Mouse (Mus musculus): ENCODE results near the gene Gm44965. TPM values are rescaled to one million over a fixed set of nuclear protein-coding genes. Genes with fewer than 3 reads are reported as not detected.

Gene Gm44965
- not detected in 2 replicates for polyA plus RNA-seq (2015; fragmentation: Nextera tagmentation; extraction: Ambion mirVana)

GRCm38 (mm10) chr6:48593158-48594042 lies at the start of gene Gm44965, which contains the start of gene Repin1:
Gene Gm44965, plus strand, starts transcription at chr6:48593941.
Gene Repin1, plus strand, starts transcription at chr6:48593883.
- Histone ChIP-seq H3K9me3 (peaks cover 29% of the 10 kb centered on the region), H3K9ac (peak within 1 kb of the TSS; percentile 90), H3K27me3 (no peaks in the 10 kb centered on the region), H3K4me2 (peak within 1 kb of the TSS; percentile 86), H3K4me1 (replicated peaks) (peaks cover 22% of the 10 kb centered on the region), H3K4me3 (peak within 1 kb of the TSS; percentile 75), H3K27ac (replicated peaks) (peak within 1 kb of the TSS; percentile 95), H3K36me3 (peaks cover 33% of the 10 kb centered on the region)
- ATAC-seq (ENCODE audit: low read depth): peak; percentile 94
- WGBS: 4% methylated on average over 45 of the region's 45 CpGs

GRCm38 (mm10) chr6:48545251-48545650 lies 48.5 kb upstream of the Gm44965 start:
- Histone ChIP-seq H3K9me3 (no peaks in the 10 kb centered on the region), H3K27me3 (no peaks in the 10 kb centered on the region), H3K36me3 (peaks cover 25% of the 10 kb centered on the region), H3K4me1 (replicated peaks) (peaks cover 15% of the 10 kb centered on the region), H3K4me2 (no peak overlapping the region), H3K27ac (replicated peaks) (no peak overlapping the region), H3K9ac (no peak overlapping the region), H3K4me3 (no peak overlapping the region)
- no peak for ATAC-seq (ENCODE audit: low read depth)
- 86% methylated on average over 5 of the region's 5 CpGs for WGBS

DNA sequence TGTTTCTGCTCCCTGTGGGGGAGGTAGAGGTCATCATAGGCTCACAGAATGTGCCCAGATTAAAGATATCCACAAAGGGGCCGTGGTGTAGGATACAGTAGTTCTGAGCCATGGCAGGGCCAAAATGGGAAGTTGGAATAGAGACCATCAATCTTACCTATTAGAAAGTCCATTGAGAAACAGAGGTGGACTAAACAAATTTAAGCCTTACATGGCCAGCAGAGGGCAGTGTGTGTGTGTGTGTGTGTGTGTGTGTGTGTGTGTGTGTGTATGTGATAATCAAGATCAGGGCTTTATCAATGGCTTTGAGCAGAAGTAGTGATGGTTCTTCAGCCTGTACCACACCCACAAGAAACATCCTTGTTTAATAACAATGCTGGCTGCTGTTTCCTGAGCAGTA lies 47.5 kb upstream of the Gm44965 start:
- no peak overlapping the region for H3K4me2 ChIP-seq
- peaks cover 14% of the 10 kb centered on the region for H3K36me3 ChIP-seq
- no peak overlapping the region for H3K27ac ChIP-seq (replicated peaks)
- peaks cover 9% of the 10 kb centered on the region for H3K4me1 ChIP-seq (replicated peaks)
- no peak for ATAC-seq (ENCODE audit: low read depth)
- H3K27me3 ChIP-seq: no peaks in the 10 kb centered on the region
- no peak overlapping the region for H3K9ac ChIP-seq
- no peak overlapping the region for H3K4me3 ChIP-seq
- 60% methylated on average over 1 of the region's 1 CpGs for WGBS
- H3K9me3 ChIP-seq: no peaks in the 10 kb centered on the region

DNA sequence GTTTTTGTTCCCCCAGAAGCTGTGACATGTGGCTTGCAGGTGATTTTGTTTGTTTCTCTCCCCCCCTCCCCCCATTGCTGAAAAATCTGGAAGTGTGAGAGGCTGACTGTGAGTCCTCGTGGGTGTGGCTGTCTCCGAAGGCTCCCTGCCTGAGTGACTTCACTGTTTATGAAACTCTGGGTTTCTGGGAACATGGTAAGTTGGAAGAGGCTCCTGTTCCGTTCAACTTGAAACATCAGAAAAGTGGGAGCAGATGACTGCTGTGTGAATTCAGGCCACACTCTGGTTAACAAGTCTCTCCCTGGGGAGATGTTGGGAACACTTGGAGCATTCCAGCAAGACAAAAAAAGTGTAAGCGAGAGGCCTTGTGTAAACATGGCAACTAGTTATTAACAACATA lies 46.9 kb upstream of the Gm44965 start:
- no peak overlapping the region for H3K4me2 ChIP-seq
- no peak for ATAC-seq (ENCODE audit: low read depth)
- no peaks in the 10 kb centered on the region for H3K27me3 ChIP-seq
- H3K27ac ChIP-seq (replicated peaks): no peak overlapping the region
- no peak overlapping the region for H3K9ac ChIP-seq
- no peaks in the 10 kb centered on the region for H3K9me3 ChIP-seq
- 0 out of 2 replicates have a peak, but pooled peaks cover 3% of the 10 kb centered on the region for H3K4me1 ChIP-seq (replicated peaks)
- H3K4me3 ChIP-seq: no peak overlapping the region
- 71% methylated on average over 4 of the region's 4 CpGs for WGBS
- peaks cover 9% of the 10 kb centered on the region for H3K36me3 ChIP-seq

GRCm38 (mm10) chr6:48548314-48548713 lies 45.4 kb upstream of the Gm44965 start:
- H3K27me3 ChIP-seq: no peaks in the 10 kb centered on the region
- 92% methylated on average over 6 of the region's 6 CpGs for WGBS
- no peak overlapping the region for H3K9ac ChIP-seq
- no peak overlapping the region for H3K27ac ChIP-seq (replicated peaks)
- no peak for ATAC-seq (ENCODE audit: low read depth)
- no peaks in the 10 kb centered on the region for H3K36me3 ChIP-seq
- no peaks in the 10 kb centered on the region for H3K4me1 ChIP-seq (replicated peaks)
- no peak overlapping the region for H3K4me3 ChIP-seq
- no peak overlapping the region for H3K4me2 ChIP-seq
- H3K9me3 ChIP-seq: no peaks in the 10 kb centered on the region

DNA sequence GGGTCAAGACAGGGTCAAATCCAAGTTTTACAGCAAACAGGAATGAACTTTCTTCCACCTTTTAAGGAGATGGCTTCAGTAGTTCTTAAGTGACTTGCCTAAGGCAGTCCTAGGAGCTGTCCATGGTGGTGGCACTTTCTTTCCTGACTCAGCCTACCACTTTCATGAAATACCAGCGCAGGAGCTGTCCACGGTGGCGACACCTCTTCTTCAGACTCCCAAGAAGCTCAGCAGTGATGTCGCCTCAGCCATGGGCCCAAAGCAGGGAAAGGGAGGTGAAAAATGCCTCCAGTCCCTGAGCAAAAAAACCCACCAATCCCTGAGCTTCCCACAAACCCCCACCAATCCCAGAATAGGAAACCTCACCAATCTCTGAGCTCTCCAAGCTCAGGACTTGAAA lies 40.8 kb upstream of the Gm44965 start:
- no peak overlapping the region for H3K9ac ChIP-seq
- peaks cover 21% of the 10 kb centered on the region for H3K4me1 ChIP-seq (replicated peaks)
- no peak overlapping the region for H3K4me2 ChIP-seq
- no peak overlapping the region for H3K4me3 ChIP-seq
- no peaks in the 10 kb centered on the region for H3K27me3 ChIP-seq
- H3K36me3 ChIP-seq: peaks cover 13% of the 10 kb centered on the region
- no peaks in the 10 kb centered on the region for H3K9me3 ChIP-seq
- no peak for ATAC-seq (ENCODE audit: low read depth)
- WGBS: 69% methylated on average over 4 of the region's 4 CpGs
- H3K27ac ChIP-seq (replicated peaks): peak overlapping the region; percentile 96; the same call in 1 of the 2 replicates

DNA sequence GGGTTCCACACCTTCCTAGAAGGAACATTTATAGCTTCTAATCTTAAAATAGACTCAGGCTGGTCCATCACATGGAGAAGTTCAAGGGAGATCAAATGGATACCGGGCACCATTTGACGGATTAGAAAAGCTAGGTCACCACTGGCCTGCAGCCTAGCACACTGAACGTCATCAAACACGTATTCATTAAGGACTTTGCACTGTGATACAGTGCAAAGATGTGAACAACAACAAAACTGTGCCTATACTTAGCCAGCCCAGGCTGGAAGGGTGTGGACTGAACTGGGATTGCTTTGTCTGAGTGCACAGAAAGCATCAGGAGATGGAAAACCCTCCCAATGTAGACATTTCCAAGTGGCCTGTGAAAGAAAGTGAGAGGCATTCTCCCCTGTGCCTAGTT lies 39.9 kb upstream of the Gm44965 start:
- peaks cover 21% of the 10 kb centered on the region for H3K36me3 ChIP-seq
- peaks cover 21% of the 10 kb centered on the region for H3K4me1 ChIP-seq (replicated peaks)
- ATAC-seq (ENCODE audit: low read depth): 0 out of 2 replicates have a peak, but pooled peaks have one; percentile 22
- H3K4me2 ChIP-seq: peak overlapping the region; percentile 73
- no peaks in the 10 kb centered on the region for H3K9me3 ChIP-seq
- no peaks in the 10 kb centered on the region for H3K27me3 ChIP-seq
- H3K9ac ChIP-seq: peak overlapping the region; percentile 90
- peak overlapping the region; percentile 55 for H3K4me3 ChIP-seq
- H3K27ac ChIP-seq (replicated peaks): peak overlapping the region; percentile 96
- 75% methylated on average over 4 of the region's 4 CpGs for WGBS

DNA sequence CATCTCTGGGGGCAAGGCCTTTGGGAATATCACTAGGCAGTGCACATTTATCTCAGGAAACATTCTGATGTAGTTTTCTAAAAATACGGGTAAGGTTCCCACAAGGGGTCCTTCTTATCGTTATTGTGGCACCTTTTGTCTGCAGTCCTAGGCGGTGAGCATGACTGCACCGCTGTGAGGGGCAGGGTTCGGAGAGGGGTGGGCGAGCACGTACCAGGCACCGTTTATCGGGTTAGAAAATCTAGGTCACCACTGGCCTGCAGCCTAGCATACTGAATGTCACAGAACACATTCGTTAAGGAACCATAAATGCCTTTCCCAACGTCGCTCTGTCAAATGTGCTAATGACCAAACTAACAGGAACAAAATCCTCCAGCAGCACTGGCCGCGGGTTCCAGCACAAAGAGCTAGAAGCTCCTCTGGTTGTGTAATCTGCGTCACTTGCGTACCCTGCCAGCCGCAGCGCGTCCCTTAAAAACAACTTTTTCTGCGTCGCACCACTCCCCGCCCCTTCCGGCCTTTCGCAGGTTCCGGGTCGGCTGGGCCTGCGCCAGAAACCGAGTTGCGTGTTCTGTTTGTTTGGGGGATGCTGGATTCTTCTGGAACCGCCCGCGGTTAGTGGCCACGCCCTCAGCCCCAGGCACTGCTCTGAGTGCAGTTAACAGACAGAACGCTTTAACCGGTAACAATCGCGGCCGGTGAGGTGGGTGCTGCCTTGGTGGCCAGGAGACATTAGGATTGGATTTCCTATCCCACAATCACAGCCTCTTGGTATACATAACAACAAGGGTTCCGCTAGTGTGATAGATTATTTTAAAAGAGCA lies 39.2 kb upstream of the Gm44965 start, which contains the start of gene Lrrc61:
Gene Lrrc61 (plus strand): TSS at position 517 of the 824 bp plus-strand sequence.
- Histone ChIP-seq H3K36me3 (peaks cover 27% of the 10 kb centered on the region), H3K9me3 (no peaks in the 10 kb centered on the region), H3K27ac (replicated peaks) (peak within 1 kb of the TSS; percentile 96), H3K27me3 (no peaks in the 10 kb centered on the region), H3K4me3 (peak within 1 kb of the TSS; percentile 55), H3K4me1 (replicated peaks) (peaks cover 21% of the 10 kb centered on the region), H3K9ac (peak within 1 kb of the TSS; percentile 90), H3K4me2 (peak within 1 kb of the TSS; percentile 73)
- 1% methylated on average over 39 of the region's 39 CpGs for WGBS
- ATAC-seq (ENCODE audit: low read depth): peak; percentile 96

DNA sequence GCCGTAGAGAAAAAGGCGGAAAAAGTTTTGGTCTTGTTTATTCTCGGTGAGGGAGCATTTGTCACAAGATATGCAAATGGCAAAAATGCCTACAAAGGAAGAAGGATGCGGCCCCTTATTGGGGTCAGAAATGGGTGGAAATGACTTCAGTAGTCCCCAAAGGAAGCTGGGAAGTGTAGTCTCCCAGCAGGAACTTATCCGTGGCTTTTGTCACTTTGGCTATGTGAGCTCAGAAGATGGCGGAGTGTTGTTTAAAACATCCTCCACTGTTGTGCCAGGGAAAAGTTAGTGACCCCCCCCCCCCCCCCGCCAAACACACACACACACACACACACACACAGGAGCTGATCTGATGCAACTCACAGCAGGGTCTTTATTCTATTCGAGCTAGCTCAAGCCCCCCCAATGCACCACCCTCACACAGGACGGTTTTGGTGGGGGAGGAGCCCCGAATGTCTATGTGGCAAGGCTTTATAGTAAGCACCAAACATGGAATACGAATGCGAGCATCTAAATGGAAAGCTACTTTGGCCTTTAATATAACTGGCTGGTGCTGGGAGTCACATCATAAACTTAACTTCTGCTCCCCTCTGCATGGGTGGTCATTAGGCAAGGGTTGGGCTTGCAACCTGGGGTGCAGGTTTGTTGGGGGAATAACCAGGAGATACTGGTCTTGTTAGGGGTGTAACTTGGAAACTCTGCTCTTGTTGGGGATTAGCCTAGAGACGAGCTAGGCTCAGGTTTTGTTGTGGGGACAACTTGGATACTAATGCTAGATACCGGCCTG lies 38.4 kb upstream of the Gm44965 start:
- H3K9me3 ChIP-seq: no peaks in the 10 kb centered on the region

GRCm38 (mm10) chr6:48555956-48556355 lies 37.8 kb upstream of the Gm44965 start:
- WGBS: 87% methylated on average over 3 of the region's 3 CpGs
- peaks cover 32% of the 10 kb centered on the region for H3K36me3 ChIP-seq
- no peaks in the 10 kb centered on the region for H3K27me3 ChIP-seq
- ATAC-seq (ENCODE audit: low read depth): no peak
- H3K4me3 ChIP-seq: no peak overlapping the region
- no peaks in the 10 kb centered on the region for H3K9me3 ChIP-seq
- H3K27ac ChIP-seq (replicated peaks): peak overlapping the region; percentile 96; the same call in 1 of the 2 replicates
- peak overlapping the region; percentile 90; the same call in 1 of the 2 replicates for H3K9ac ChIP-seq
- H3K4me2 ChIP-seq: peak overlapping the region; percentile 73
- peaks cover 21% of the 10 kb centered on the region for H3K4me1 ChIP-seq (replicated peaks)

More for the DNA sequence above, 38.4 kb upstream of the Gm44965 start:
- peak; percentile 84 for ATAC-seq (ENCODE audit: low read depth)
- peak overlapping the region; percentile 96 for H3K27ac ChIP-seq (replicated peaks)
- H3K4me1 ChIP-seq (replicated peaks): peaks cover 21% of the 10 kb centered on the region
- peak overlapping the region; percentile 90 for H3K9ac ChIP-seq
- 34% methylated on average over 13 of the region's 14 CpGs for WGBS
- H3K36me3 ChIP-seq: peaks cover 28% of the 10 kb centered on the region
- peak overlapping the region; percentile 73 for H3K4me2 ChIP-seq
- H3K4me3 ChIP-seq: peak overlapping the region; percentile 55
- H3K27me3 ChIP-seq: no peaks in the 10 kb centered on the region

GRCm38 (mm10) chr6:48565693-48566310 lies 27.9 kb upstream of the Gm44965 start:
- H3K27ac ChIP-seq (replicated peaks): peak overlapping the region; percentile 23; the same call in 1 of the 2 replicates
- no peak overlapping the region for H3K4me2 ChIP-seq
- WGBS: 91% methylated on average over 4 of the region's 4 CpGs
- no peak overlapping the region for H3K9ac ChIP-seq
- ATAC-seq (ENCODE audit: low read depth): no peak
- H3K4me1 ChIP-seq (replicated peaks): peaks cover 21% of the 10 kb centered on the region
- H3K27me3 ChIP-seq: no peaks in the 10 kb centered on the region
- H3K9me3 ChIP-seq: peaks cover 3% of the 10 kb centered on the region; the same call in 1 of the 2 replicates
- H3K4me3 ChIP-seq: no peak overlapping the region
- peaks cover 57% of the 10 kb centered on the region for H3K36me3 ChIP-seq

Data from neural tube, embryonic 13.5 days (tissue).